Mouse (Mus musculus): ENCODE results near the gene Trub2.
"Not testable (repeated sequence)": the region's sequence is repeated elsewhere in the genome, so short reads cannot be mapped to it uniquely, and the experiment has no call there.

The Trub2 gene

DNA sequence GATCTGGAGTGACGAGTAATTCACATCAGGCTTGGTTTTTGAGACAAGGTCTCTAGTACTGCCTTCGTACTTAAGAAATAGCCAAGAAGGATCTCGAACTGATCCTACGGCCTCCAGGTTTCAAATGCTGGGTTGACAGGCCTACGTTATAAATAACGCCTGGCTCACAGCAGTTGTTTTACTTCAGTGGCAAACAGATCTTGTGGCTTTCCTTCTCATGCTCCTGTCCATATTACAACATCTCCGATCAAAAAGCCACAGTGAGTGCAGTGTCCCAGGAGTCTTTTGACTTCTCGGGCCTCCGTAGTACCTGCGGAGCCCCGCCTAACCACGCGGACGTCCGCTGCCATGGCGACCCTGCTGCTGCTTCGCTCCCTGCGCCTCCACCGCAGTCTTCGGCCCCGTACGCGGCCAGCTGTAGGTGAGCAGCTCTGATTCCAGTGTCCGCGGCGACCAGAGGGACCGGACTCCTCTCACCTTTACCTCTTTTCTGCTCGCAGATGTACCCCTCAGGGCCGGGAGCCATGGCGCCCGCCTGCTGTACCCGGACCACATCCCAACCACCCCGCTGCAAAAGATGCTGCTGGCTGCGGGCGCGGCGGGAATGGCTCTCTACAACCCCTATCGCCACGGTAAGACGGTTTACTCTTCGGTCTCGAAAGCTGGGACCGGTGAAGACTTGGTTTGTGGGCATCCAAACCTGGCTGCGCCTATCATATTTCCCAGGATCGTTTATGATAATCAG, at the start of gene Trub2:
Gene Trub2, minus strand, starts transcription at position 566 of the 745 bp plus-strand sequence.
- DNase-seq: peak; percentile 83 to 86

GRCm38 (mm10) chr2:29835391-29835899, 47.1 kb upstream of the Trub2 start:
- no peak for DNase-seq

GRCm38 (mm10) chr2:29833796-29834195, 45.5 kb upstream of the Trub2 start:
- no peak for DNase-seq

GRCm38 (mm10) chr2:29831106-29831505, 42.8 kb upstream of the Trub2 start:
- no peak for DNase-seq

DNA sequence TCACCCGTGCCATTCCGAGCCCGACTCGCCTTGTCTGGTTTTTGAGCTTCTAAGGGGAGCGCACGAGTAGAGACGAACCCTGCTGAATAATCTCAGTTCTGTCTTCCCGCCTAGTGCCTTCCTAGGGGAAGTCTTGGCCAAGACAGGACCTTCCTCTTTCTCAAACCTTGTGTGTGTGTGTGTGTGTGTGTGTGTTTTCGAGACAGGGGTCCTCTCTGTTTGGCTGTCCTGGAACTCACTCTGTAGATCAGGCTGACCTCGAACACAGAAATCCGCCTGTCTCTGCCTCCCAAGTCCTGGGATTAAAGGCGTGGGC, 39.4 kb upstream of the Trub2 start:
- DNase-seq: no peak

- DNase-seq: peak; percentile 90 to 92
Observed at GRCm38 (mm10) chr2:29826926-29827708, 38.8 kb upstream of the Trub2 start.

GRCm38 (mm10) chr2:29826318-29826925, 38.1 kb upstream of the Trub2 start:
- DNase-seq: no peak

GRCm38 (mm10) chr2:29820025-29820817, 31.9 kb upstream of the Trub2 start, which contains the start of gene Urm1:
Gene Urm1, plus strand, starts transcription at chr2:29820075.
- peak; percentile 67 to 75 for DNase-seq

- DNase-seq: no peak
Observed at GRCm38 (mm10) chr2:29819363-29819762, 31.1 kb upstream of the Trub2 start.

GRCm38 (mm10) chr2:29817426-29818232, 29.3 kb upstream of the Trub2 start:
- peak; percentile 75 to 79 for DNase-seq

DNA sequence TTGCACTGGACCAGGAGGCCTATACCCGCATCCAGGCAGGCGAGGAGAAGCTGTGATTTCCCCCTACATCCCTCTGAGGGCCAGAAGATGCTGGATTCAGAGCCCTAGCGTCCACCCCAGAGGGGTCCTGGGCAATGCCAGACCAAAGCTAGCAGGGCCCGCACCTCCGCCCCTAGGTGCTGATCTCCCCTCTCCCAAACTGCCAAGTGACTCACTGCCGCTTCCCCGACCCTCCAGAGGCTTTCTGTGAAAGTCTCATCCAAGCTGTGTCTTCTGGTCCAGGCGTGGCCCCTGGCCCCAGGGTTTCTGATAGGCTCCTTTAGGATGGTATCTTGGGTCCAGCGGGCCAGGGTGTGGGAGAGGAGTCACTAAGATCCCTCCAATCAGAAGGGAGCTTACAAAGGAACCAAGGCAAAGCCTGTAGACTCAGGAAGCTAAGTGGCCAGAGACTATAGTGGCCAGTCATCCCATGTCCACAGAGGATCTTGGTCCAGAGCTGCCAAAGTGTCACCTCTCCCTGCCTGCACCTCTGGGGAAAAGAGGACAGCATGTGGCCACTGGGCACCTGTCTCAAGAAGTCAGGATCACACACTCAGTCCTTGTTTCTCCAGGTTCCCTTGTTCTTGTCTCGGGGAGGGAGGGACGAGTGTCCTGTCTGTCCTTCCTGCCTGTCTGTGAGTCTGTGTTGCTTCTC, 27.5 kb upstream of the Trub2 start:
- no peak for DNase-seq

- DNase-seq: peak; percentile 25 to 42
Observed at GRCm38 (mm10) chr2:29803400-29803831, 15.1 kb upstream of the Trub2 start.

DNA sequence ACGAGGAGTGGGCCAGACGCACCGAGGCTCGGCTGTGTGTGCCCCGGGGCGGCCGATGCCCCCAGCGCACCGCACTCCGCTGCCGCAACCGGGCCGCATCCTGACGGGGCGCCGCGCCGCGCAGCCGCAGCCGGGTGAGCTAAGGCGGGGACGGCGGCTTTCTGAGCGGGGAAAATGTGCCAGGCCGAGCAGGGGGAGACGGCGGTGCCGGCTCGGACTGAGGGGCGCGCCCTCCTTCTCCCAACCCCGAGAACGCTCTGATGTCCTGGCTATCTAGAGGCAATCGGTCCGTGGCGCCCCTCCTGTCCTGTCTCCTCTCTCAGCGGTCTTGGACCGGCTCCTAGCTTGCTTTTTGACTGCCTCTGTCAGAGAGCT, 14.5 kb upstream of the Trub2 start:
- no peak for DNase-seq

DNA sequence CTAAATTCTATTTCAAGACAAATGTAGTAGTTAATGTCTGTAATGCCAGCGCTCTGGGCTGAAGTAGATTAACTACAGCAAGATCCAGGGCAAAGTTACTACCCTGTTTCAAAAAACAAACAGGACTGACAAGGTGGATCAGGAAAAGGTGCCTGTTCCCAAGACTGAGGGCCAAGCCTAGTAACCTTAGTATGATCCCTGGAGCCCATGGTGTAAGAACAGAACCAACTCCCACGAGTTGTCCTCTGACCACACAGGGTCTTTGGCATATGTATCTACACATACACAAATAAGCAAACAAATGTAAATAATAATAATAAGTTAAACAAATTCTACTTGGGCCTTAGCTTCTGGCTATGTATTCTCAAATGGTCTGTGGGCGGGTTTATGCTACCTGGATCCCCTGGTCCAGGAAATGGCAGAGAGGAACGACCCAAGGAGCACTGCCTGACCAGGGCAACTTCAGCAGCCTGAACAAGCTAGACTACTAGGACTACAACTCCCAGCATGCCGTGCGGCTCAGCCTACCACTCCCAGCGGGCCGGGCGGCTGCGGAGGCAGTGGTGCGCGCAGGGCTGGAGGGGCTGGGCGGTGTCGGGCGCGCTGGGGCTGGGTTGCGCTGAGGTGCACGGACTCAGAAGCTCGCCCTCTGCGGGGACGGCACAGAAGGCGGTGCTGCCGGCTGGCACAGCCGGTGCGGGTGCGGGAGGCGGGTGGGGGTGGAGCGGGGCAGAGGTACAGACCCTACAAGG, 13.9 kb upstream of the Trub2 start, which contains the start of gene Slc27a4:
Gene Slc27a4, plus strand, starts transcription at position 560 of the 752 bp plus-strand sequence.
- DNase-seq: peak; percentile 95 to 96

- no peak for DNase-seq
Observed at GRCm38 (mm10) chr2:29792772-29793487, 4.6 kb upstream of the Trub2 start.

GRCm38 (mm10) chr2:29787104-29787917, 991 bp downstream of the Trub2 start, which contains the start of gene Coq4:
Gene Coq4, plus strand, starts transcription at chr2:29787493.
- DNase-seq: peak; percentile 85

- no peak for DNase-seq
Observed at GRCm38 (mm10) chr2:29784290-29784689, 4.0 kb downstream of the Trub2 start.

DNA sequence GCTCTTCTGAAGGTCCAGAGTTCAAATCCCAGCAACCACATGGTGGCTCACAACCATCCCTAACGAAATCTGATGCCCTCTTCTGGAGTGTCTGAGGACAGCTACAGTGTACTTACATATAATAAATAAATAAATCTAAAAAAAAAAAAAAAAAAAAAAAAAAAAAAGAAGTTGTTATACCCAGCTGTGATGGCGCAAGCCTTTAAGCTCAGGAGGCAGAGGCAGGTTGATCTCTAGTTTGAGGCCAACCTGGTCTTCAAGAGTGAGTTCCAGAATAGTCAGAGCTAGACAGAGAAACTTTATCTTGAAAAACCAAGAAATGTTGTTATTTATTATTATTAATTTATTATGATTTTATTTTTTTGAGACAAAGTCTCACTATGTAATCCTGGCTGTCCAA, 7.0 kb downstream of the Trub2 start:
- not testable (repeated sequence) for DNase-seq

GRCm38 (mm10) chr2:29773323-29773722, 15.0 kb downstream of the Trub2 start:
- DNase-seq: no peak

All from thymus, postnatal 36 days (tissue).